Mouse (Mus musculus) intestine, embryonic 14.5 days (tissue): ENCODE measurements around the gene Iqgap1. TPM values are rescaled to one million over a fixed set of nuclear protein-coding genes. Genes with fewer than 3 reads are reported as not detected.

Source experiments
- ATAC-seq: fragments of 200-750 bp; cut with Nextera tagmentation; replicated peaks from 2 replicates; pipeline ENCODE4 v1.8.0; 2017; ENCODE audit warnings: low read depth, moderate number of reproducible peaks, moderate TSS enrichment, moderate library complexity; ENCODE audit not compliant: low FRiP score, low TSS enrichment
- DNase-seq: peaks from one replicate; pipeline ENCODE4 v3.0.0-alpha.2; 2018; ENCODE audit warnings: low spot score
- H3K27ac ChIP-seq: fragments of 300-500 bp; sonication (generic); 2 replicates; pipeline ENCODE4 v1.5.1; 2014; ENCODE audit warnings: low read depth, mild to moderate bottlenecking, control low read depth
- H3K27me3 ChIP-seq: fragments of 300-500 bp; sonication (generic); replicated peaks from 2 replicates; pipeline ENCODE4 v1.6.1; 2014; ENCODE audit warnings: low read length, control low read depth; ENCODE audit not compliant: control insufficient read depth, insufficient read depth
- H3K36me3 ChIP-seq: fragments of 300-500 bp; sonication (generic); 2 replicates; pipeline ENCODE4 v1.6.1; 2014; ENCODE audit warnings: low read length, control low read depth; ENCODE audit not compliant: control insufficient read depth, insufficient read depth
- H3K4me1 ChIP-seq: fragments of 300-500 bp; sonication (generic); replicated peaks from 2 replicates; pipeline ENCODE4 v1.6.1; 2014; ENCODE audit warnings: low read length, control low read depth, mixed read lengths; ENCODE audit not compliant: control insufficient read depth, insufficient read depth
- H3K4me2 ChIP-seq: fragments of 300-500 bp; sonication (generic); 2 replicates; pipeline ENCODE4 v1.6.1; 2014; ENCODE audit warnings: low read length
- H3K4me3 ChIP-seq: fragments of 300-500 bp; sonication (generic); 2 replicates; pipeline ENCODE4 v1.5.1; 2014; ENCODE audit warnings: low read depth, low read length, control low read depth, mixed read lengths
- H3K9ac ChIP-seq: fragments of 300-500 bp; sonication (generic); 2 replicates; pipeline ENCODE4 v1.6.1; 2014; ENCODE audit warnings: mild to moderate bottlenecking, low read length
- H3K9me3 ChIP-seq: fragments of 300-500 bp; sonication (generic); 2 replicates; pipeline ENCODE4 v1.6.1; 2016; ENCODE audit warnings: low read length, control low read depth; ENCODE audit not compliant: control insufficient read depth
- WGBS: fragments of 180-500 bp; shearing (Covaris S2); extraction: QIAGEN DNeasy Blood & Tissue Kit; methylation state at CpG from one replicate; pipeline ENCODE4 v1.1.7; 2014; 5-methylcytosine and 5-hydroxymethylcytosine counted together
- polyA plus RNA-seq: library from polyadenylated mRNA; unstranded; fragments of >200 nt; fragmentation: Nextera tagmentation; extraction: Ambion mirVana; gene quantifications from 2 replicates; pipeline ENCODE4 v1.2.1, GENCODE M21; 2014

Gene Iqgap1
- polyA plus RNA-seq, 1 experiment from 2014 or later, result 81.7 TPM

- no peak overlapping the region for H3K27ac ChIP-seq
- peaks cover 6% of the 10 kb centered on the region for H3K4me1 ChIP-seq
- WGBS, result 82% methylated on average over 10 of the region's 10 CpGs
- DNase-seq (no peak), ATAC-seq (no peak)
- H3K9ac ChIP-seq, result no peak overlapping the region
- H3K4me2 ChIP-seq, result no peak overlapping the region
- H3K27me3 ChIP-seq, result no peaks in the 10 kb centered on the region
- no peaks in the 10 kb centered on the region for H3K9me3 ChIP-seq
- no peak overlapping the region for H3K4me3 ChIP-seq
- H3K36me3 ChIP-seq, result no peaks in the 10 kb centered on the region
Observed at GRCm38 (mm10) chr7:80775448-80775904, 50.3 kb downstream of the Iqgap1 start.

GRCm38 (mm10) chr7:80774615-80775447, 50.9 kb downstream of the Iqgap1 start:
- no peak overlapping the region for H3K4me3 ChIP-seq
- H3K36me3 ChIP-seq, result no peaks in the 10 kb centered on the region
- no peak for ATAC-seq
- peaks cover 5% of the 10 kb centered on the region for H3K4me1 ChIP-seq
- no peak overlapping the region for H3K4me2 ChIP-seq
- H3K27me3 ChIP-seq, result no peaks in the 10 kb centered on the region
- no peak for DNase-seq
- H3K9me3 ChIP-seq, result no peaks in the 10 kb centered on the region
- no peak overlapping the region for H3K27ac ChIP-seq
- no peak overlapping the region for H3K9ac ChIP-seq
- WGBS, result 92% methylated on average over 15 of the region's 15 CpGs

DNA sequence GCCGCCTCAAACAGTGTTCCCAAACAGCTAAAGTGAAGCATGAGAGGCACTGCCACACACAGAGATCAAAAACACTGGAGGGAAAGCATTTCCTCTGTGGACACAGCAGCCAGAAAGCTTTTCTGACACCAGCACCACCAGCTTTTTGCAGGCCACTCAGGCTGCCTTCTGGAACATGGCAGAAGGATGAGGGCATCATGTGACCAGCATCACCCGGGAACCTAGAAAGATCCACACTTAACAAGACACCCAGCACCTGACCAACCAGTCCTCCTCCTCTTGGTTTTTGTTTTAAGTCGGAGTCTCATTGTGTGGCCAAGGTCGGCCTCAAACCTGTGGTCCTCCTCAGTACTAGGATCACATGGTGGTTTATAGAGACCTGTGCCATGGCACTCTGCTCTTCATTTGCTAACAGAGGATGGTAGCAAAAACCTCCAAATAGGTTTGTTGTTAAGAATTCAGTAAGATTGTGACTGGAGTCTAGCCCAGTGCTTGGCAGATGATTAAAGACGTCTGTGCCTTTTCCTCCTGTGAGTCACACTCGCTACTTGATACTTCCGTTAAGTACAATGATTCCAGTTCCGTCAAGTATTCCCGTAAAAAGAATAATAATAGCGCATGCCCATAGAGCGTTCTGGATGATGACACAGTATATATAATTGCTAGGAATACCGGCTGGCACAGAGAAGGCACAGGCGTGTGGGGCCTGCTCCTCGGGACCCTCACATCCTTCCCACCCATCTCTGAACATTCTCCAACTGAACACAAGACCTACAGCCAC, 51.8 kb downstream of the Iqgap1 start:
- Histone ChIP-seq H3K27me3 (no peaks in the 10 kb centered on the region), H3K9ac (no peak overlapping the region), H3K36me3 (no peaks in the 10 kb centered on the region), H3K4me1 (no peaks in the 10 kb centered on the region), H3K4me2 (no peak overlapping the region), H3K4me3 (no peak overlapping the region), H3K27ac (no peak overlapping the region), H3K9me3 (no peaks in the 10 kb centered on the region)
- 71% methylated on average over 14 of the region's 14 CpGs for WGBS
- no peak for DNase-seq
- ATAC-seq, result no peak

GRCm38 (mm10) chr7:80770466-80770865, 55.3 kb downstream of the Iqgap1 start:
- H3K9ac ChIP-seq, result no peak overlapping the region
- no peaks in the 10 kb centered on the region for H3K9me3 ChIP-seq
- DNase-seq (no peak), ATAC-seq (no peak)
- H3K27me3 ChIP-seq, result no peaks in the 10 kb centered on the region
- no peak overlapping the region for H3K4me3 ChIP-seq
- 0 out of 2 replicates have a peak, but pooled peaks cover 2% of the 10 kb centered on the region for H3K4me1 ChIP-seq
- H3K4me2 ChIP-seq, result no peak overlapping the region
- no peak overlapping the region for H3K27ac ChIP-seq
- peaks cover 18% of the 10 kb centered on the region for H3K36me3 ChIP-seq
- 89% methylated on average over 2 of the region's 2 CpGs for WGBS

DNA sequence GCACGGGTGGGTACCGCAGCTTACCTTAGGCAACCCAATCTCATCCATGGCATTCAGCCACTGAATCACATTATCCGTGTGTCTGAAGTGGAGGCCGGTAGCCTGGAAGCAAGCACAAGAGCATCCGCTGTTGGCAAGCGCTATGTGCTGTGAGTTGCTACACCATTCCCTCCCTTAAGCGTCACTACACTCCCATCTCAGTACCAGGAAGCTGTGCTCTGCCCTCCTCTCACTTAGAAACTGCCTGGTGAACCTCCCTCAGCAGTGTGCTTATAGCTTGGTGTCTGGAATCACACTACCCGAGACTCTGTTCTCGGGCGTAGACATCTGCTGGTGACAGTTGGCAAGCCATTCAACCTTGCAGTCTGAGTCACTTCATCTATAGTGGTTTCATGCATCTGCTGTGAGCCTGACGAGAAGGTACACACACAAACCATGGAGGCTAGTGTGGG, 58.9 kb downstream of the Iqgap1 start:
- no peak for ATAC-seq
- 88% methylated on average over 11 of the region's 11 CpGs for WGBS
- DNase-seq, result no peak
- Histone ChIP-seq H3K36me3 (peaks cover 32% of the 10 kb centered on the region), H3K27me3 (no peaks in the 10 kb centered on the region), H3K4me1 (0 out of 2 replicates have a peak, but pooled peaks cover 2% of the 10 kb centered on the region), H3K9me3 (no peaks in the 10 kb centered on the region), H3K4me2 (no peak overlapping the region), H3K27ac (no peak overlapping the region), H3K9ac (no peak overlapping the region), H3K4me3 (no peak overlapping the region)

DNA sequence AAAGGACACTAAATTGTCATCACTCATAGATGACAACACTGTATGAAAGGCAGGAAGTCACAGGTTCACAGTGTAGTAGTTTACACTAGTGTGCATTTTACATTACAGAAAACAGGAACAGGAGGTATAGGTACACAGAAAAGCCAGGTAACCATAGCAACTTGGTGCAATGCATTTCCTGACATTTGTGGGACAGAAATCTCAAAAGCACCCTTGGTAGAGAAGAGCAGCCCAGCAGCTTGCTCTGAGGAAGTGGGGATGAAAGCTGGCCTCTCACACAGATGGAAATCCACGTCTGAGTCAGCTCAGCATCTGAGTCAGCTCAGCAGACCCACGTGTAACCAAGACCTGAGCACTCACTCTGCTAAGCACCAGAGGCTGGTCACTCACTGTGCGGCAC, 59.7 kb downstream of the Iqgap1 start:
- H3K36me3 ChIP-seq, result peaks cover 32% of the 10 kb centered on the region
- H3K9ac ChIP-seq, result no peak overlapping the region
- H3K9me3 ChIP-seq, result no peaks in the 10 kb centered on the region
- no peak overlapping the region for H3K27ac ChIP-seq
- no peak overlapping the region for H3K4me3 ChIP-seq
- 0 out of 2 replicates have a peak, but pooled peaks cover 2% of the 10 kb centered on the region for H3K4me1 ChIP-seq
- 68% methylated on average over 3 of the region's 3 CpGs for WGBS
- ATAC-seq (no peak), DNase-seq (no peak)
- H3K4me2 ChIP-seq, result no peak overlapping the region
- no peaks in the 10 kb centered on the region for H3K27me3 ChIP-seq

GRCm38 (mm10) chr7:80763864-80764437, 61.8 kb downstream of the Iqgap1 start:
- ATAC-seq (no peak), DNase-seq (no peak)
- H3K4me3 ChIP-seq, result no peak overlapping the region
- 85% methylated on average over 7 of the region's 7 CpGs for WGBS
- no peaks in the 10 kb centered on the region for H3K9me3 ChIP-seq
- 0 out of 2 replicates have a peak, but pooled peaks cover 2% of the 10 kb centered on the region for H3K4me1 ChIP-seq
- H3K27me3 ChIP-seq, result no peaks in the 10 kb centered on the region
- H3K4me2 ChIP-seq, result no peak overlapping the region
- no peak overlapping the region for H3K27ac ChIP-seq
- no peak overlapping the region for H3K9ac ChIP-seq
- H3K36me3 ChIP-seq, result peaks cover 42% of the 10 kb centered on the region

DNA sequence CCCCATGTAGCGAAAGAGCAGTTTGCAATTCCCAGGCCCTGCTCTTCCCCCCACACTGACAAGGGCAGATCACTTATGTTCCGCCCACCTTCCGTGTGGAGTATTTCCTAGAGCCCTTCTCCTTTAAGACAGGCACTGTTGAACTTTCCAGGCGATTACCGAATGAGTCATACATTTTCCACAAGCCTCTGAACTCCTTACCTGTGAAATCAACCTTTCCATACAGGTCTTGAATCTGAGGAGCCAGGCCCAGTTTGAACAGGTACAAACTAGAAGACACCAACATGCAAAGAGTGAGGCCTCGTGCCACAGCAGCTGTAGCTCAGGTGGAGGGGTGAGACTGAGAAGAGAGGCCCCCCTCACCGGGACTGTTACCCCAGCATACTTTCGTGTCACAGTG, 63.5 kb downstream of the Iqgap1 start:
- Histone ChIP-seq H3K4me1 (no peaks in the 10 kb centered on the region), H3K9ac (no peak overlapping the region), H3K36me3 (peaks cover 55% of the 10 kb centered on the region), H3K27ac (peak overlapping the region; percentile 36; the same call in 1 of the 2 replicates), H3K4me2 (no peak overlapping the region), H3K27me3 (no peaks in the 10 kb centered on the region), H3K9me3 (no peaks in the 10 kb centered on the region), H3K4me3 (no peak overlapping the region)
- WGBS, result 76% methylated on average over 8 of the region's 8 CpGs
- ATAC-seq (peak; percentile 71; the same call in 1 of the 2 replicates), DNase-seq (no peak)
